Mouse (Mus musculus) limb, embryonic 14.5 days (tissue): ENCODE measurements around the gene Gm29106. TPM values are rescaled to one million over a fixed set of nuclear protein-coding genes. Genes with fewer than 3 reads are reported as not detected.
"Not testable (repeated sequence)": the region's sequence is repeated elsewhere in the genome, so short reads cannot be mapped to it uniquely, and the experiment has no call there.

Source experiments
- ATAC-seq: fragments of 200-750 bp; cut with Nextera tagmentation; 2 replicates; pipeline ENCODE4 v1.8.0; 2017; ENCODE audit warnings: low read depth, moderate number of reproducible peaks, moderate TSS enrichment; ENCODE audit not compliant: low FRiP score
- DNase-seq: peaks from one replicate; pipeline ENCODE4 v3.0.0-alpha.2; 2015; ENCODE audit warnings: low spot score
- H3K27ac ChIP-seq: fragments of 300-500 bp; sonication (generic); replicated peaks from 2 replicates; pipeline ENCODE4 v1.5.1; 2014; ENCODE audit warnings: low read depth, mild to moderate bottlenecking, low read length, moderate library complexity, mixed read lengths
- H3K27me3 ChIP-seq: fragments of 300-500 bp; sonication (generic); 2 replicates; pipeline ENCODE4 v1.6.1; 2014; ENCODE audit warnings: low read length, mixed read lengths; ENCODE audit not compliant: control insufficient read depth, insufficient read depth
- H3K36me3 ChIP-seq: fragments of 300-500 bp; sonication (generic); 2 replicates; pipeline ENCODE4 v1.6.1; 2014; ENCODE audit warnings: mild to moderate bottlenecking, low read length, moderate library complexity, mixed read lengths; ENCODE audit not compliant: control insufficient read depth, insufficient read depth
- H3K4me1 ChIP-seq: fragments of 300-500 bp; sonication (generic); 2 replicates; pipeline ENCODE4 v1.6.1; 2014; ENCODE audit warnings: antibody characterized with exemption, low read length, mixed read lengths; ENCODE audit not compliant: control insufficient read depth, insufficient read depth
- H3K4me2 ChIP-seq: fragments of 300-500 bp; sonication (generic); replicated peaks from 2 replicates; pipeline ENCODE4 v1.6.1; 2014; ENCODE audit warnings: low read depth, mild to moderate bottlenecking, low read length, moderate library complexity; ENCODE audit not compliant: severe bottlenecking
- H3K4me3 ChIP-seq: fragments of 300-500 bp; sonication (generic); replicated peaks from 2 replicates; pipeline ENCODE4 v1.5.1; 2014; ENCODE audit warnings: low read length
- H3K9ac ChIP-seq: fragments of 300-500 bp; sonication (generic); 2 replicates; pipeline ENCODE4 v1.6.1; 2014; ENCODE audit warnings: mild to moderate bottlenecking, low read depth, low read length, moderate library complexity; ENCODE audit not compliant: severe bottlenecking
- H3K9me3 ChIP-seq: fragments of 300-500 bp; sonication (generic); 2 replicates; pipeline ENCODE4 v1.6.1; 2016; ENCODE audit warnings: low read length; ENCODE audit not compliant: control insufficient read depth
- POLR2A ChIP-seq: fragments of 200-500 bp; IDR thresholded peaks from 2 replicates; pipeline ENCODE4 v1.8.0; 2012; ENCODE audit warnings: inconsistent platforms, mild to moderate bottlenecking, moderate library complexity, borderline replicate concordance; ENCODE audit not compliant: insufficient read depth, insufficient read length; ENCODE audit errors: extremely low read depth
- WGBS: fragments of 180-500 bp; shearing (Covaris S2); extraction: QIAGEN DNeasy Blood & Tissue Kit; methylation state at CpG from one replicate; pipeline ENCODE4 v1.1.7; 2014; 5-methylcytosine and 5-hydroxymethylcytosine counted together
- polyA plus RNA-seq, 2 experiments: library from polyadenylated mRNA; depleted of rRNA in 1 of 2; stranded (reverse) in 1 of 2; unstranded in 1 of 2; fragments of >200 nt; fragmentation: Nextera tagmentation in 1 of 2; extraction: Ambion mirVana in 1 of 2; gene quantifications; 2 replicates each; pipeline versions ENCODE4 v1.2.1 to v1.2.3; 2012 to 2014

Gm29106 gene
- not detected in 2 replicates for polyA plus RNA-seq (2012; rRNA removed)
- polyA plus RNA-seq (2014; fragmentation: Nextera tagmentation; extraction: Ambion mirVana): 0.12 and 0.17 TPM in 2 replicates

DNA sequence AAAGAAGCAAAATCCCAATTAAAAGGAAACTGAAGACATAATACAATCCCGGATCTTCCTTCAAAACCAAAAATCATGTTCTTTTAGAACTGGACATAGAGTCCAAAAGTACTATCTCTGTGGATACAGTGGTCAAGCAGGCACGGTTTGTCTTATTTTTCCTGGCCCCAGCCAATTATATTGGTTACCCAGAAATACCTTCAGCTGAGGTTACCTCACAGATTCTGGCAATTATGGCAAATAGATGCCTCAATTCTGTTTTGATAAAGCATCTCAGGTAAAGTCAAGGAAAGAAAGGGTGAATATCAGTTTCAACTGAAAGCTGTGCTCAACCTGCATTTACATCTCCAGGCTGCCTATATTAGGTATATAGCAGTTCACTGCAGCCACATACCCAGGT is at the start of gene Gm29106:
TSS of gene Gm29106 (plus strand) at position 301 of the 400 bp plus-strand sequence.
- ATAC-seq, H3K9me3 ChIP-seq: not testable (repeated sequence)
- 62% methylated on average over 2 of the region's 2 CpGs for WGBS

DNA sequence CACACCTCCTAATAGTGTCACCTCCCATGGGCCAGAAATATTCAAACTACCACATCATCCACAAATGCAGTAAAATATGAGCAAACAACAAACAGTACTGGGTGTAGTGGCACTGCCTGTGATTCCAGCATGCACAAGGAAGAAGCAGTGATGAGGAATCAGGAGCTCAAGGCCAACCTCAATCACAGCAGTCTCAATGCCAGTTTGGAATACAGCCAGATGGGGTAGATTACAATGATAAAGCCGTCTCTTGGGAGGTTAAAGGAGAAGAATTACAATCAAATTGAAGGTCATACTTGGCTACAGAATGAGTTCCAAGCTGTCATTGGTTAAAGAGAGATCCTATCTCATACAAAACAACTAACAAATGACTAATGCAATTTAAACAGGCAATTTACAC is 52.2 kb downstream of the Gm29106 start:
- Histone ChIP-seq H3K27ac (no peak overlapping the region), H3K4me3 (no peak overlapping the region), H3K9me3 (no peaks in the 10 kb centered on the region), H3K4me1 (no peaks in the 10 kb centered on the region), H3K27me3 (no peaks in the 10 kb centered on the region), H3K9ac (no peak overlapping the region), H3K36me3 (no peaks in the 10 kb centered on the region), H3K4me2 (no peak overlapping the region)
- WGBS: 78% methylated on average over 1 of the region's 1 CpGs
- DNase-seq: no peak
- ATAC-seq: no peak
- TF ChIP-seq POLR2A: no peak

More for the DNA sequence above, at the start of gene Gm29106:
- not testable (repeated sequence) for H3K4me1 ChIP-seq, H3K4me3 ChIP-seq, H3K36me3 ChIP-seq, H3K4me2 ChIP-seq, DNase-seq, H3K27me3 ChIP-seq, H3K9ac ChIP-seq, H3K27ac ChIP-seq

DNA sequence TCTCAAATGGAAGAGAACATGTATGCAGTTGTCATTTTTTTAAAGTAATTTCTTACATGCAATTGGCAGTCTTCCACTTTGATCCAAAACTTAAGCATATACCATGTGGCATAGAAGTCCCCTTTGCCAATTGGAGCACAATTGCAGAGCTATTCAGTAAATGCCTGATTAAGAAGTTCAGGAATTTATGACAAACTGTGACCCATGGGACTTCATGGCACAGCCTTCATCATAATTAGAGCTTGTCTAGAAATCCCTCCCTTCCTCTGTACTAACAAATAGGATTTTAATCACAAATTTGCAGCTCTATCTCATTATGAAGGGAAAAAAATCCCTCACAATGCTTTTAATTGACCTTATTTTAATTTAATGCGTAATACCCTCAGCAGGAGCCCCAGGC is 59.7 kb downstream of the Gm29106 start:
- Histone ChIP-seq H3K27me3 (no peaks in the 10 kb centered on the region), H3K4me3 (no peak overlapping the region), H3K9me3 (no peaks in the 10 kb centered on the region), H3K36me3 (no peaks in the 10 kb centered on the region), H3K9ac (no peak overlapping the region), H3K4me2 (no peak overlapping the region), H3K4me1 (no peaks in the 10 kb centered on the region), H3K27ac (no peak overlapping the region)
- no peak for TF ChIP-seq POLR2A
- DNase-seq: no peak
- WGBS: 67% methylated on average over 1 of the region's 1 CpGs
- no peak for ATAC-seq

Other genes with a start within 250 kb of the Gm29106 start
- gene Gm28168, start 248.5 kb upstream of the Gm29106 start, polyA plus RNA-seq (2012; rRNA removed): not detected in 2 replicates
- not detected in 2 replicates for gene Gm28168, start 248.5 kb upstream of the Gm29106 start, polyA plus RNA-seq (2014; fragmentation: Nextera tagmentation; extraction: Ambion mirVana)
- not detected in 2 replicates for gene Gm7145, start 210.6 kb upstream of the Gm29106 start, polyA plus RNA-seq (2012; rRNA removed)
- gene Gm7145, start 210.6 kb upstream of the Gm29106 start, polyA plus RNA-seq (2014; fragmentation: Nextera tagmentation; extraction: Ambion mirVana): not detected in 2 replicates
- 82.3 and 101 TPM in 2 replicates for gene Tsn, start 135.2 kb downstream of the Gm29106 start, polyA plus RNA-seq (2012; rRNA removed)
- 290 and 307 TPM in 2 replicates for gene Tsn, start 135.2 kb downstream of the Gm29106 start, polyA plus RNA-seq (2014; fragmentation: Nextera tagmentation; extraction: Ambion mirVana)
- 28.7 and 44.9 TPM in 2 replicates for gene Nifk, start 145.3 kb downstream of the Gm29106 start, polyA plus RNA-seq (2012; rRNA removed)
- 85.8 and 87.3 TPM in 2 replicates for gene Nifk, start 145.3 kb downstream of the Gm29106 start, polyA plus RNA-seq (2014; fragmentation: Nextera tagmentation; extraction: Ambion mirVana)
- 48.5 and 50.5 TPM in 2 replicates for gene Clasp1, start 212.5 kb downstream of the Gm29106 start, polyA plus RNA-seq (2012; rRNA removed)
- 47.8 and 53.3 TPM in 2 replicates for gene Clasp1, start 212.5 kb downstream of the Gm29106 start, polyA plus RNA-seq (2014; fragmentation: Nextera tagmentation; extraction: Ambion mirVana)